Mouse (Mus musculus) B cell, adult (primary cell): ENCODE results near the gene Gm15085. TPM values are rescaled to one million over a fixed set of nuclear protein-coding genes. Genes with fewer than 3 reads are reported as not detected.

ENCODE experiments used
- total RNA-seq: library from RNA; stranded (reverse); gene quantifications from 4 replicates; pipeline ENCODE4 v1.2.4, GENCODE M21; 2023; ENCODE audit not compliant: inconsistent age

Gene Gm15085
- total RNA-seq, result not detected in 4 replicates

GRCm38 (mm10) chrX:149447317-149447716 is at the start of gene Gm15085:
TSS of gene Gm15085 (plus strand) at chrX:149447617.

Other genes with a start within 250 kb of the Gm15085 start
- gene Gm15093, start 175.2 kb upstream of the Gm15085 start, total RNA-seq, result not detected in 4 replicates
- not detected in 4 replicates for gene Gm10439, start 147.0 kb downstream of the Gm15085 start, total RNA-seq